Mouse (Mus musculus) mammary gland, adult 2 months (tissue): Measurements from ENCODE around the gene Vps26b. TPM values are rescaled to one million over a fixed set of nuclear protein-coding genes. Genes with fewer than 3 reads are reported as not detected.

Source experiments
- polyA plus RNA-seq: library from polyadenylated mRNA; depleted of rRNA; stranded (reverse); fragments of >200 nt; gene quantifications from 2 replicates; pipeline ENCODE4 v1.2.3, GENCODE M21; 2012; ENCODE audit warnings: low replicate concordance; rRNA removed

The Vps26b gene
- polyA plus RNA-seq = 29.1 and 55.4 TPM in 2 replicates

GRCm38 (mm10) chr9:27029828-27030762 is at the start of gene Vps26b, which contains the start of gene Ncapd3:
Gene Vps26b (minus strand): TSS chr9:27030065.
Gene Ncapd3 (plus strand): TSS chr9:27030175.

GRCm38 (mm10) chr9:26999461-27000395 is 30.1 kb downstream of the Vps26b start, which contains the start of the genes Acad8 and Thyn1:
Gene Acad8 (minus strand): TSS chr9:26999566.
Gene Thyn1 (plus strand): TSS chr9:26999710.

Other genes with a start within 250 kb of the Vps26b start
- gene Glb1l2, start 223.6 kb downstream of the Vps26b start, polyA plus RNA-seq = 46.2 and 111 TPM in 2 replicates
- not detected in 2 replicates for gene Glb1l3, start 169.2 kb downstream of the Vps26b start, polyA plus RNA-seq
- gene Gm1110, start 107.0 kb downstream of the Vps26b start, polyA plus RNA-seq = 0.33 TPM in 1 of 2 replicates, not detected in the other
- 12.6 and 33.5 TPM in 2 replicates for gene Acad8, start 30.5 kb downstream of the Vps26b start, polyA plus RNA-seq
- 3.7 and 9.2 TPM in 2 replicates for gene Thyn1, start 30.4 kb downstream of the Vps26b start, polyA plus RNA-seq
- 14.2 and 17.5 TPM in 2 replicates for gene Ncapd3, start 110 bp upstream of the Vps26b start, polyA plus RNA-seq
- 14.6 and 24.4 TPM in 2 replicates for gene Jam3, start 125.4 kb upstream of the Vps26b start, polyA plus RNA-seq